In genomic region chr15:91191412-91192222, GRCm38 (mm10) we compare ENCODE assay signal across 9 mouse cellular contexts. TPM values are rescaled to one million over a fixed set of nuclear protein-coding genes. Genes with fewer than 3 reads are reported as not detected.
DNase-seq lines count a peak whose midpoint lies in the region; ATAC-seq and TF ChIP-seq lines count a peak whose summit lies in the region.
"Had no signal": no experiment of that assay in that cellular context is flagged by ENCODE, and none has a peak within 500 bp of the region (broad histone marks: within the 10 kb centered on the region; RNA-seq: fewer than 3 reads in every experiment).

Abcd2 (minus strand) TSS chr15:91191799.

- H3K36me3 ChIP-seq in spleen, adult 2 months (ENCODE audit: control insufficient read depth, insufficient read depth, low read length): no peaks in the 10 kb centered on the region
- H3K36me3 ChIP-seq in embryonic facial prominence, embryonic 11.5 days (replicated peaks; ENCODE audit: control insufficient read depth, insufficient read depth, low read depth, low read length): no peaks in the 10 kb centered on the region
- no peaks in the 10 kb centered on the region for H3K36me3 ChIP-seq in intestine, embryonic 16.5 days (ENCODE audit: control insufficient read depth, insufficient read depth, low read length)

- H3K4me3 ChIP-seq in spleen, adult 2 months (ENCODE audit: extremely low read depth, insufficient read depth, insufficient read length): peak within 1 kb of the TSS; percentile 34
- peak within 1 kb of the TSS; percentile 36 for H3K4me3 ChIP-seq in embryonic facial prominence, embryonic 11.5 days (ENCODE audit: low read depth, low read length)
- H3K4me3 ChIP-seq in intestine, embryonic 16.5 days (ENCODE audit: low read length): peak within 1 kb of the TSS; percentile 48

- H3K9ac ChIP-seq in embryonic facial prominence, embryonic 11.5 days (replicated peaks; ENCODE audit: low read length): peak within 1 kb of the TSS; percentile 30
- H3K9ac ChIP-seq in intestine, embryonic 16.5 days (ENCODE audit: low read depth, low read length): peak within 1 kb of the TSS; percentile 31

- peak within 1 kb of the TSS; percentile 30; the same call in 1 of the 2 replicates for H3K27ac ChIP-seq in spleen, adult 2 months (ENCODE audit: insufficient read depth, low read length)
- H3K27ac ChIP-seq in embryonic facial prominence, embryonic 11.5 days (replicated peaks; ENCODE audit: low read depth, low read length): peak within 1 kb of the TSS; percentile 57; the same call in 1 of the 2 replicates
- H3K27ac ChIP-seq in intestine, embryonic 16.5 days (ENCODE audit: low read length): peak within 1 kb of the TSS; percentile 75

- TF ChIP-seq POLR2A in spleen, adult 2 months (IDR thresholded peaks at IDR 0.05; ENCODE audit: low read depth, low read length): no peak

- no peak for DNase-seq in spleen, adult 2 months (ENCODE audit: low read depth in 1 of 2, low spot score in 2 of 2)
- no peak for DNase-seq in spleen, adult 12 weeks (ENCODE audit: low spot score)
- peak; percentile 89 for DNase-seq in embryonic facial prominence, embryonic 11.5 days (ENCODE audit: low spot score)
- DNase-seq in gonadal fat pad, adult 2 months (ENCODE audit: low read depth): no peak
- DNase-seq in left cerebral cortex, postnatal 25 days (ENCODE audit: low spot score in 2 of 2): peak; percentile 77 to 87
- peak; percentile 79 for DNase-seq in right cerebral cortex, postnatal 25 days

- intact Hi-C loops in left cerebral cortex, postnatal 25 days (cut with DNase I): loop anchor here (2.0 to 5.0 kb wide), 2 partner anchors 143 to 381 kb away; partner anchors contain the start of genes Kif21a and Slc2a13

- H3K27me3 ChIP-seq in spleen, adult 2 months (ENCODE audit: control insufficient read depth, insufficient read depth, low read length): no peaks in the 10 kb centered on the region
- no peaks in the 10 kb centered on the region for H3K27me3 ChIP-seq in embryonic facial prominence, embryonic 11.5 days (ENCODE audit: control insufficient read depth, insufficient read depth, low read length)
- no peaks in the 10 kb centered on the region for H3K27me3 ChIP-seq in intestine, embryonic 16.5 days (replicated peaks; ENCODE audit: control insufficient read depth, insufficient read depth, low read length)
- H3K27me3 ChIP-seq: CH12.LX had no signal

- TF ChIP-seq CTCF in spleen, adult 2 months (IDR thresholded peaks at IDR 0.05; ENCODE audit: extremely low read depth, insufficient read depth, insufficient read length, insufficient replicate concordance): no peak

- no peaks in the 10 kb centered on the region for H3K4me1 ChIP-seq in spleen, adult 2 months (ENCODE audit: control insufficient read depth, insufficient read depth, insufficient read length)
- H3K4me1 ChIP-seq in embryonic facial prominence, embryonic 11.5 days (ENCODE audit: control insufficient read depth, insufficient read depth, low read length): no peaks in the 10 kb centered on the region
- H3K4me1 ChIP-seq in intestine, embryonic 16.5 days (ENCODE audit: control insufficient read depth, insufficient read depth, low read length): peaks cover 5% of the 10 kb centered on the region

- H3K4me2 ChIP-seq in embryonic facial prominence, embryonic 11.5 days (ENCODE audit: low read depth, low read length): peak within 1 kb of the TSS; percentile 54
- H3K4me2 ChIP-seq in intestine, embryonic 16.5 days (ENCODE audit: low read depth, low read length): peak within 1 kb of the TSS; percentile 51

- H3K9me3 ChIP-seq in embryonic facial prominence, embryonic 11.5 days (replicated peaks; ENCODE audit: control insufficient read depth, low read length): no peaks in the 10 kb centered on the region
- no peaks in the 10 kb centered on the region for H3K9me3 ChIP-seq in intestine, embryonic 16.5 days (ENCODE audit: control insufficient read depth, low read length)

- ATAC-seq in embryonic facial prominence, embryonic 11.5 days (replicated peaks; ENCODE audit: insufficient number of reproducible peaks, low FRiP score, low TSS enrichment, low read depth): peak; percentile 96
- peak; percentile 96 for ATAC-seq in intestine, embryonic 16.5 days
- ATAC-seq in megakaryocyte-erythroid progenitor cell, adult 5-6 weeks (replicated peaks; ENCODE audit: low FRiP score, low TSS enrichment, poor library complexity, severe bottlenecking): peak; percentile 92

- 1% methylated on average over 22 of the region's 22 CpGs for WGBS in spleen, adult 2 months
- WGBS in embryonic facial prominence, embryonic 11.5 days: under 1% methylated on average over 22 of the region's 22 CpGs
- WGBS in intestine, embryonic 16.5 days: 1% methylated on average over 22 of the region's 22 CpGs

RNA-seq across cellular contexts. Expression of gene Abcd2, which starts in this region (rescaled TPM):
- polyA plus RNA-seq in spleen, adult 2 months (2012; rRNA removed): 0.42 and 1.2 TPM in 2 replicates
- polyA plus RNA-seq in embryonic facial prominence, embryonic 11.5 days (2014; fragmentation: Nextera tagmentation; extraction: Ambion mirVana): 9.2 and 10.1 TPM in 2 replicates
- polyA plus RNA-seq in gonadal fat pad, adult 2 months (2012; rRNA removed): 67.7 and 80.2 TPM in 2 replicates
- 1.2 and 1.3 TPM in 2 replicates for polyA plus RNA-seq in intestine, embryonic 16.5 days (2015; fragmentation: Nextera tagmentation; extraction: Ambion mirVana)
- 10 to 100 TPM; 31.0 to 31.6 TPM for total RNA-seq in left cerebral cortex, postnatal 25 days (2021)
- 0.04 and 0.54 TPM in 2 replicates for total RNA-seq in megakaryocyte-erythroid progenitor cell, adult 5-6 weeks (2014; fragmentation: Nextera tagmentation)
- total RNA-seq in megakaryocyte-erythroid progenitor cell, adult 5-6 weeks (2017): not detected in 2 replicates
- total RNA-seq: CH12.LX had no signal

Comparison
In these comparisons a context has a peak if more than half of its experiments do, and no peak if none do; other contexts are left out.
1. RNA of gene Abcd2 (total RNA-seq): 31.0 to 31.6 TPM in left cerebral cortex, postnatal 25 days; 0.04 to 0.54 TPM in megakaryocyte-erythroid progenitor cell, adult 5-6 weeks; every median in the first group is over 10 times any median in the second.
2. Peak in ATAC-seq in megakaryocyte-erythroid progenitor cell, adult 5-6 weeks; RNA of the gene not detected or under 1 TPM.
3. DNase-seq: peak in embryonic facial prominence, embryonic 11.5 days (single experiment), left cerebral cortex, postnatal 25 days (2 of 2) and right cerebral cortex, postnatal 25 days (single experiment); none in spleen, adult 2 months (0 of 2), spleen, adult 12 weeks (single experiment) and gonadal fat pad, adult 2 months (single experiment).
4. Peak in every context shown above with its lines, with median percentiles within 50 percentile points of each other: H3K27ac ChIP-seq, H3K4me3 ChIP-seq and ATAC-seq.